Mouse (Mus musculus) liver, embryonic 13.5 days (tissue): ENCODE results near the gene Prkcb. TPM values are rescaled to one million over a fixed set of nuclear protein-coding genes. Genes with fewer than 3 reads are reported as not detected.

Experiments used
- ATAC-seq: fragments of 200-750 bp; cut with Nextera tagmentation; 2 replicates; pipeline ENCODE4 v1.8.0; 2017; ENCODE audit warnings: low read depth, mild to moderate bottlenecking, moderate number of reproducible peaks, moderate library complexity
- DNase-seq: peaks from one replicate; pipeline ENCODE4 v3.0.0; 2022
- H3K27ac ChIP-seq: fragments of 300-500 bp; sonication (generic); 2 replicates; pipeline ENCODE4 v1.5.1; 2015; ENCODE audit warnings: moderate library complexity, mild to moderate bottlenecking, inconsistent platforms
- H3K27me3 ChIP-seq: fragments of 300-500 bp; sonication (generic); 2 replicates; pipeline ENCODE4 v1.6.1; 2015; ENCODE audit warnings: mild to moderate bottlenecking, inconsistent platforms
- H3K36me3 ChIP-seq: fragments of 300-500 bp; sonication (generic); 2 replicates; pipeline ENCODE4 v1.6.1; 2015; ENCODE audit warnings: mild to moderate bottlenecking, inconsistent platforms
- H3K4me1 ChIP-seq: fragments of 300-500 bp; sonication (generic); replicated peaks from 2 replicates; pipeline ENCODE4 v1.6.1; 2015; ENCODE audit warnings: inconsistent platforms
- H3K4me2 ChIP-seq: fragments of 300-500 bp; sonication (generic); 2 replicates; pipeline ENCODE4 v1.6.1; 2015; ENCODE audit warnings: inconsistent platforms, mild to moderate bottlenecking, moderate library complexity
- H3K4me3 ChIP-seq: fragments of 300-500 bp; sonication (generic); replicated peaks from 2 replicates; pipeline ENCODE4 v1.5.1; 2015; ENCODE audit warnings: mild to moderate bottlenecking, inconsistent platforms
- H3K9ac ChIP-seq: fragments of 300-500 bp; sonication (generic); 2 replicates; pipeline ENCODE4 v1.6.1; 2015; ENCODE audit warnings: mild to moderate bottlenecking, inconsistent platforms
- H3K9me3 ChIP-seq: fragments of 300-500 bp; sonication (generic); replicated peaks from 2 replicates; pipeline ENCODE4 v1.6.1; 2016; ENCODE audit warnings: inconsistent platforms
- WGBS: fragments of 180-500 bp; shearing (Covaris S2); methylation state at CpG from one replicate; pipeline ENCODE4 v1.1.7; 2015; ENCODE audit not compliant: insufficient replicate concordance; 5-methylcytosine and 5-hydroxymethylcytosine counted together
- polyA plus RNA-seq: library from polyadenylated mRNA; unstranded; fragments of >200 nt; fragmentation: Nextera tagmentation; extraction: Ambion mirVana; gene quantifications from 2 replicates; pipeline ENCODE4 v1.2.1, GENCODE M21; 2015

Prkcb gene
- polyA plus RNA-seq, 1 experiment from 2014 or later: 2.3 TPM

- Histone ChIP-seq H3K36me3 (no peaks in the 10 kb centered on the region), H3K27ac (no peak within 1 kb of the TSS), H3K4me1 (no peaks in the 10 kb centered on the region), H3K27me3 (0 out of 2 replicates have a peak, but pooled peaks cover 3% of the 10 kb centered on the region), H3K9ac (no peak within 1 kb of the TSS), H3K4me2 (no peak within 1 kb of the TSS), H3K9me3 (no peaks in the 10 kb centered on the region), H3K4me3 (no peak within 1 kb of the TSS)
- ATAC-seq (0 out of 2 replicates have a peak, but pooled peaks have one; percentile 12), DNase-seq (no peak)
- WGBS: 16% methylated on average over 13 of the region's 13 CpGs
These were observed 381.9 kb downstream of the Prkcb start, which contains the start of gene Cacng3 for GRCm38 (mm10) chr7:122670442-122670872. Gene Cacng3 (plus strand): TSS chr7:122670492.

GRCm38 (mm10) chr7:122670873-122671641 is 382.5 kb downstream of the Prkcb start:
- ATAC-seq (peak; percentile 58; the same call in 1 of the 2 replicates), DNase-seq (peak; percentile 60)
- 11% methylated on average over 45 of the region's 45 CpGs for WGBS
- Histone ChIP-seq H3K4me1 (no peaks in the 10 kb centered on the region), H3K9me3 (no peaks in the 10 kb centered on the region), H3K4me3 (no peak overlapping the region), H3K36me3 (no peaks in the 10 kb centered on the region), H3K27ac (no peak overlapping the region), H3K4me2 (no peak overlapping the region), H3K9ac (no peak overlapping the region), H3K27me3 (0 out of 2 replicates have a peak, but pooled peaks cover 3% of the 10 kb centered on the region)

- no peak for ATAC-seq
- H3K4me3 ChIP-seq: no peak overlapping the region
- H3K27ac ChIP-seq: no peak overlapping the region
- 34% methylated on average over 5 of the region's 5 CpGs for WGBS
- DNase-seq: no peak
- no peaks in the 10 kb centered on the region for H3K36me3 ChIP-seq
- H3K27me3 ChIP-seq: 0 out of 2 replicates have a peak, but pooled peaks cover 3% of the 10 kb centered on the region
- no peak overlapping the region for H3K9ac ChIP-seq
- no peaks in the 10 kb centered on the region for H3K9me3 ChIP-seq
- H3K4me2 ChIP-seq: no peak overlapping the region
- no peaks in the 10 kb centered on the region for H3K4me1 ChIP-seq
These were observed 384.4 kb downstream of the Prkcb start for GRCm38 (mm10) chr7:122672981-122673380.

GRCm38 (mm10) chr7:122675207-122675606 is 386.7 kb downstream of the Prkcb start:
- Histone ChIP-seq H3K4me3 (no peak overlapping the region), H3K4me1 (no peaks in the 10 kb centered on the region), H3K27ac (no peak overlapping the region), H3K9ac (no peak overlapping the region), H3K4me2 (no peak overlapping the region), H3K27me3 (0 out of 2 replicates have a peak, but pooled peaks cover 3% of the 10 kb centered on the region), H3K36me3 (no peaks in the 10 kb centered on the region), H3K9me3 (no peaks in the 10 kb centered on the region)
- no peak for DNase-seq
- ATAC-seq: no peak
- WGBS: 62% methylated on average over 7 of the region's 7 CpGs

Other genes starting within 250 kb of the Prkcb start
- gene Ubfd1, start 221.6 kb upstream of the Prkcb start, polyA plus RNA-seq: 18.7 and 22.1 TPM in 2 replicates
- 8.3 TPM in 2 replicates for gene Ears2, start 221.5 kb upstream of the Prkcb start, polyA plus RNA-seq
- 562 and 589 TPM in 2 replicates for gene Ndufab1, start 186.9 kb upstream of the Prkcb start, polyA plus RNA-seq
- 13.5 and 16.0 TPM in 2 replicates for gene Palb2, start 155.8 kb upstream of the Prkcb start, polyA plus RNA-seq
- 54.7 and 55.9 TPM in 2 replicates for gene Dctn5, start 155.7 kb upstream of the Prkcb start, polyA plus RNA-seq
- gene Plk1, start 129.3 kb upstream of the Prkcb start, polyA plus RNA-seq: 123 and 138 TPM in 2 replicates
- not detected in 2 replicates for gene Ern2, start 102.5 kb upstream of the Prkcb start, polyA plus RNA-seq
- gene Chp2, start 69.3 kb upstream of the Prkcb start, polyA plus RNA-seq: 0.58 and 0.59 TPM in 2 replicates